Mouse (Mus musculus) liver, embryonic 14.5 days (tissue): ENCODE measurements around the gene Depdc7.

Source experiments
- CTCF ChIP-seq: IDR thresholded peaks from 2 replicates; pipeline ENCODE4 v1.5.1; 2016; ENCODE audit warnings: antibody characterized with exemption, low read depth, control low read depth
- EP300 ChIP-seq: IDR thresholded peaks from 2 replicates; pipeline ENCODE4 v1.6.1; 2016; ENCODE audit warnings: antibody characterized with exemption, low read depth

- TF ChIP-seq CTCF, result no peak
- TF ChIP-seq EP300, result no peak
Observed at GRCm38 (mm10) chr2:104732562-104733256, 10.0 kb downstream of the Depdc7 start.
